Mouse (Mus musculus) hindbrain, embryonic 15.5 days (tissue): ENCODE measurements at regions not wholly inside any gene's neighbourhood (a gene's known extent, or its start where the extent isn't known, plus 50 kb on each side); places are given as distances from the start of the nearest gene placed in this dataset.
A peak's percentile ranks its signal among the peaks of the same experiment; 100 is the strongest.

Experiments used
- ATAC-seq: fragments of 200-750 bp; cut with Nextera tagmentation; 2 replicates; pipeline ENCODE4 v1.8.0; 2017; ENCODE audit warnings: low read depth, moderate number of reproducible peaks, moderate TSS enrichment; ENCODE audit not compliant: low FRiP score
- H3K27ac ChIP-seq: fragments of 300-500 bp; sonication (generic); replicated peaks from 2 replicates; pipeline ENCODE4 v1.5.1; 2015; ENCODE audit warnings: mild to moderate bottlenecking, inconsistent platforms
- H3K27me3 ChIP-seq: fragments of 300-500 bp; sonication (generic); 2 replicates; pipeline ENCODE4 v1.6.1; 2015; ENCODE audit warnings: control low read depth, inconsistent platforms
- H3K36me3 ChIP-seq: fragments of 300-500 bp; sonication (generic); 2 replicates; pipeline ENCODE4 v1.6.1; 2015; ENCODE audit warnings: control low read depth, inconsistent platforms
- H3K4me1 ChIP-seq: fragments of 300-500 bp; sonication (generic); replicated peaks from 2 replicates; pipeline ENCODE4 v1.6.1; 2015; ENCODE audit warnings: control low read depth, inconsistent platforms
- H3K4me2 ChIP-seq: fragments of 300-500 bp; sonication (generic); 2 replicates; pipeline ENCODE4 v1.6.1; 2015; ENCODE audit warnings: moderate library complexity, mild to moderate bottlenecking, inconsistent platforms
- H3K4me3 ChIP-seq: fragments of 300-500 bp; sonication (generic); 2 replicates; pipeline ENCODE4 v1.5.1; 2015; ENCODE audit warnings: mild to moderate bottlenecking, inconsistent platforms
- H3K9ac ChIP-seq: fragments of 300-500 bp; sonication (generic); 2 replicates; pipeline ENCODE4 v1.6.1; 2015; ENCODE audit warnings: inconsistent platforms
- H3K9me3 ChIP-seq: fragments of 300-500 bp; sonication (generic); 2 replicates; pipeline ENCODE4 v1.6.1; 2016; ENCODE audit warnings: control low read depth, inconsistent platforms
- WGBS: fragments of 180-500 bp; shearing (Covaris S2); methylation state at CpG from one replicate; pipeline ENCODE4 v1.1.7; 2015; 5-methylcytosine and 5-hydroxymethylcytosine counted together

- no peak overlapping the region for H3K4me3 ChIP-seq
- ATAC-seq: no peak
- H3K36me3 ChIP-seq: no peaks in the 10 kb centered on the region
- no peak overlapping the region for H3K27ac ChIP-seq
- H3K9me3 ChIP-seq: no peaks in the 10 kb centered on the region
- no peak overlapping the region for H3K9ac ChIP-seq
- 70% methylated on average over 6 of the region's 6 CpGs for WGBS
- no peaks in the 10 kb centered on the region for H3K27me3 ChIP-seq
- H3K4me2 ChIP-seq: no peak overlapping the region
- no peaks in the 10 kb centered on the region for H3K4me1 ChIP-seq
Measured at GRCm38 (mm10) chr3:56590071-56590470, 406.6 kb upstream of the Nbea start.

DNA sequence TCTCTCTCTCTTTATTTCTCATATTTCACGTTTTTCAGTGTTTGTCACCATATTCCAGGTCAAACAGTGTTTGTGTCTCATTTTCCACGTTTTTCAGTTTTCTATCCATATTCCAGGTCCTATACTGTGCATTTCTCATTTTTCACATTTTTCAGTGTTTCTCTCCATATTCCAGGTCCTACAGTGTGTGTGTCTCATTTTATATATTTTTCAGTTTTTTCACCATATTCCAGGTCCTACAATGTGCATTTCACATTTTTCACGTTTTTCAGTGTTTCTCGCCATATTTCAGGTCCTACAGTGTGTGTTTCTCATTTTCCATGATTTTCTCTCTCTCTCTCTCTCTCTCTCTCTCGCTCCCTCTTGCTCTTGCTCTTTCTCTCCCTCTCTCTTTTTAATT is 391.9 kb upstream of the Nbea start:
- Histone ChIP-seq H3K27me3 (no peaks in the 10 kb centered on the region), H3K4me2 (no peak overlapping the region), H3K36me3 (no peaks in the 10 kb centered on the region), H3K4me1 (no peaks in the 10 kb centered on the region), H3K9ac (no peak overlapping the region), H3K9me3 (no peaks in the 10 kb centered on the region), H3K27ac (no peak overlapping the region), H3K4me3 (no peak overlapping the region)
- ATAC-seq: no peak
- WGBS: 61% methylated on average over 5 of the region's 5 CpGs

DNA sequence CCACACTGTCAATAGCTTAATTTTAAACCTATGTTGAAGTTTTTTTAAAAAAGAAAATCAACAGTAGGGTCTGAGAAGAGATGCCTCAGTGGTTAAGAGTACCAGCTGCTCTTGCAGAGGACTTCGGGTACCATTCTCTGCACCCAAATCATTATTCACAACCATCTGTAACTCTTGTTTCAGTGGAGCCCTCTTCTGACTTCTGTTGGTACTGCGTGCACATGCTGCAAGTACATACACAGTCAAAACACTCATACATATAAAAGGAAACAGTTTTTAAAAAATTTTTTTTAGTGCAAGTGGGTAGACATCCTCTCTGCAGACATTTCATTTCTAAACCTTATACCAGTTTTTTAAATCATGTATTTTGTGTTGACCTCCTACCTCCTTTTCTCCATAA is 352.7 kb upstream of the Nbea start:
- H3K4me1 ChIP-seq: no peaks in the 10 kb centered on the region
- 85% methylated on average over 2 of the region's 2 CpGs for WGBS
- no peak overlapping the region for H3K4me3 ChIP-seq
- H3K4me2 ChIP-seq: no peak overlapping the region
- ATAC-seq: no peak
- no peaks in the 10 kb centered on the region for H3K27me3 ChIP-seq
- no peaks in the 10 kb centered on the region for H3K9me3 ChIP-seq
- no peaks in the 10 kb centered on the region for H3K36me3 ChIP-seq
- no peak overlapping the region for H3K9ac ChIP-seq
- H3K27ac ChIP-seq: no peak overlapping the region

DNA sequence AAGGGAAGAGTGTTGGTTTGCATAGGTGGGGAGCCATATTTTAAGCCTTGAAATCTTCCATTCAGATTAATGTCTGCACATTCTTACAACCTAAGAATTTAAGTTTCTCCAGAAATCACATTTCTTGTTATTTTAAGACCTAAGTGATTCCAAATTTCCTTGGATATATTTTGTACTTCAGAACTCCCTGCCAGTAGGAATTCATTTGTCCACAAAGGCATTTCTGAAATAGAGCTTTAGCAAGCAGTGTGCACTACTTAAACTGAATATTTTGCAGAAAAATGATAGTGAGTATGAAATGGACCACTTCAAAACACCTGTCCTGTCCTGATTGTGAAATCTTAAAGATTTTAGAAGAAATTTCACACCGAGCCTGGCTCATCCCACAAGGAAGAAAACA is 320.9 kb upstream of the Nbea start:
- 91% methylated on average over 1 of the region's 1 CpGs for WGBS

GRCm38 (mm10) chr3:56499301-56499700 is 315.8 kb upstream of the Nbea start:
- Histone ChIP-seq H3K9me3 (no peaks in the 10 kb centered on the region), H3K4me3 (no peak overlapping the region), H3K4me2 (no peak overlapping the region), H3K4me1 (no peaks in the 10 kb centered on the region), H3K36me3 (no peaks in the 10 kb centered on the region), H3K27ac (no peak overlapping the region), H3K9ac (no peak overlapping the region), H3K27me3 (no peaks in the 10 kb centered on the region)
- ATAC-seq: no peak
- WGBS: 68% methylated on average over 1 of the region's 1 CpGs

More for the DNA sequence above, 320.9 kb upstream of the Nbea start:
- Histone ChIP-seq H3K9ac (no peak overlapping the region), H3K4me2 (no peak overlapping the region), H3K36me3 (no peaks in the 10 kb centered on the region), H3K4me1 (no peaks in the 10 kb centered on the region), H3K27ac (no peak overlapping the region), H3K9me3 (no peaks in the 10 kb centered on the region), H3K27me3 (no peaks in the 10 kb centered on the region), H3K4me3 (no peak overlapping the region)
- ATAC-seq: no peak

DNA sequence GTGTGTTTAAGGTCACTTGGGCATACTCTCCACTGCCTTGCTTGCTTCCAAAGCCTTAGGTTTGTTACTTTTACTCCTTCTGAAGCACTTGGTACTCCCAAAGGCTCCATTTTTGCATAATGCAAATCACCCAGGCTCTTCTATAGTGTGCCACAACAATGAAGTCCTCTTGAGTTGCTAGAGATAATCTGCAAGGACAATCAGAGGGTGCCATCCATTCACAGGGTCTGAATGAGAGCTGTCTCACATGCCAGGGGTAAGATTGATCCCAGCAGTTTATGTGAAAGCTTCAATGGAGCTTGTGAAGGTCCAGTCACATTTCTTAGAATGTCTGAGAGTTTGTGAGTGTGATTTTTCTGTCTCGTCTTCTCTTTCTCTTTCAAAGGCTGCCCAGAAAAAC is 310.4 kb upstream of the Nbea start:
- Histone ChIP-seq H3K4me3 (no peak overlapping the region), H3K9me3 (no peaks in the 10 kb centered on the region), H3K4me1 (no peaks in the 10 kb centered on the region), H3K9ac (no peak overlapping the region), H3K36me3 (no peaks in the 10 kb centered on the region), H3K27me3 (no peaks in the 10 kb centered on the region), H3K4me2 (no peak overlapping the region), H3K27ac (no peak overlapping the region)
- 13% methylated on average over 1 of the region's 1 CpGs for WGBS
- ATAC-seq: 0 out of 2 replicates have a peak, but pooled peaks have one; percentile 45

GRCm38 (mm10) chr3:56489154-56489553 is 305.7 kb upstream of the Nbea start:
- no peaks in the 10 kb centered on the region for H3K27me3 ChIP-seq
- no peak overlapping the region for H3K4me2 ChIP-seq
- H3K9ac ChIP-seq: no peak overlapping the region
- peaks cover 6% of the 10 kb centered on the region; the same call in 1 of the 2 replicates for H3K4me1 ChIP-seq
- H3K4me3 ChIP-seq: no peak overlapping the region
- no peak overlapping the region for H3K27ac ChIP-seq
- no peak for ATAC-seq
- WGBS: 69% methylated on average over 5 of the region's 5 CpGs
- no peaks in the 10 kb centered on the region for H3K9me3 ChIP-seq
- H3K36me3 ChIP-seq: no peaks in the 10 kb centered on the region

GRCm38 (mm10) chr3:56485550-56486400 is 302.3 kb upstream of the Nbea start:
- Histone ChIP-seq H3K4me3 (no peak overlapping the region), H3K4me2 (no peak overlapping the region), H3K36me3 (no peaks in the 10 kb centered on the region), H3K27me3 (no peaks in the 10 kb centered on the region), H3K27ac (no peak overlapping the region), H3K4me1 (peaks cover 6% of the 10 kb centered on the region; the same call in 1 of the 2 replicates), H3K9me3 (no peaks in the 10 kb centered on the region), H3K9ac (no peak overlapping the region)
- 54% methylated on average over 12 of the region's 12 CpGs for WGBS
- peak; percentile 79; the same call in 1 of the 2 replicates for ATAC-seq

GRCm38 (mm10) chr3:56484096-56484495 is 300.6 kb upstream of the Nbea start:
- H3K4me2 ChIP-seq: no peak overlapping the region
- 86% methylated on average over 8 of the region's 8 CpGs for WGBS
- H3K9ac ChIP-seq: no peak overlapping the region
- no peaks in the 10 kb centered on the region for H3K36me3 ChIP-seq
- H3K9me3 ChIP-seq: no peaks in the 10 kb centered on the region
- H3K27me3 ChIP-seq: no peaks in the 10 kb centered on the region
- H3K4me3 ChIP-seq: no peak overlapping the region
- peaks cover 6% of the 10 kb centered on the region; the same call in 1 of the 2 replicates for H3K4me1 ChIP-seq
- no peak overlapping the region for H3K27ac ChIP-seq
- ATAC-seq: no peak

DNA sequence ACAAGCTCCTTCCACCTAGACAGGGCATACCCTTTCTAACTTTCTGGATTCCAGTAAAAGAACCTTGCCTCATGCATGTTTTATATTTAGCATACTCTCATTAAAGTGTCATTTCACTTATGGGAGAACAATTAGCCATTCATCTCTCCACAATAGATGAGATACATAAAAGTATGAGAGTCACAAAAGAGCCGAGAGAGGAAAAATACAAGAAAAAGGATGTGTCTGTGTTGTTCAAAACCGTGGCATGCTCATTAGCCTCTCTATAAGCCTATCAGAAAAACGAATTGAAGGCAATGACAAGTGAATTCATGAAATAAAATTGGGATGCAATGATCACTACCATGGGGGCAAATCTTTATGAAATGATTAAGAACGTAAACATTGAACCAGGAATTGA is 299.9 kb upstream of the Nbea start:
- no peaks in the 10 kb centered on the region for H3K27me3 ChIP-seq
- no peak for ATAC-seq
- no peak overlapping the region for H3K4me3 ChIP-seq
- no peak overlapping the region for H3K4me2 ChIP-seq
- H3K9me3 ChIP-seq: no peaks in the 10 kb centered on the region
- peaks cover 6% of the 10 kb centered on the region; the same call in 1 of the 2 replicates for H3K4me1 ChIP-seq
- no peaks in the 10 kb centered on the region for H3K36me3 ChIP-seq
- H3K9ac ChIP-seq: no peak overlapping the region
- H3K27ac ChIP-seq: no peak overlapping the region
- 43% methylated on average over 4 of the region's 4 CpGs for WGBS

- WGBS: 49% methylated on average over 1 of the region's 1 CpGs
- no peaks in the 10 kb centered on the region for H3K27me3 ChIP-seq
- no peak overlapping the region for H3K4me3 ChIP-seq
- no peak for ATAC-seq
- H3K4me2 ChIP-seq: no peak overlapping the region
- no peaks in the 10 kb centered on the region for H3K36me3 ChIP-seq
- peaks cover 11% of the 10 kb centered on the region for H3K4me1 ChIP-seq
- no peak overlapping the region for H3K27ac ChIP-seq
- no peak overlapping the region for H3K9ac ChIP-seq
- H3K9me3 ChIP-seq: no peaks in the 10 kb centered on the region
Measured at GRCm38 (mm10) chr3:56479529-56479928, 296.0 kb upstream of the Nbea start.

GRCm38 (mm10) chr3:56478544-56479140 is 295.1 kb upstream of the Nbea start:
- Histone ChIP-seq H3K9ac (no peak overlapping the region), H3K36me3 (no peaks in the 10 kb centered on the region), H3K27ac (no peak overlapping the region), H3K4me3 (no peak overlapping the region), H3K27me3 (no peaks in the 10 kb centered on the region), H3K4me1 (peaks cover 11% of the 10 kb centered on the region), H3K9me3 (no peaks in the 10 kb centered on the region), H3K4me2 (no peak overlapping the region)
- ATAC-seq: no peak
- 76% methylated on average over 6 of the region's 6 CpGs for WGBS
